Mouse (Mus musculus) intestine, postnatal 0 days (tissue): ENCODE results near the gene Usp2. TPM values are rescaled to one million over a fixed set of nuclear protein-coding genes. Genes with fewer than 3 reads are reported as not detected.

Source experiments
- ATAC-seq: fragments of 200-750 bp; cut with Nextera tagmentation; 2 replicates; pipeline ENCODE4 v1.8.0; 2017; ENCODE audit warnings: mild to moderate bottlenecking, moderate TSS enrichment, moderate library complexity
- H3K27ac ChIP-seq: fragments of 300-500 bp; sonication (generic); 2 replicates; pipeline ENCODE4 v1.5.1; 2014; ENCODE audit warnings: mild to moderate bottlenecking, low read depth, low read length, moderate library complexity
- H3K27me3 ChIP-seq: fragments of 300-500 bp; sonication (generic); replicated peaks from 2 replicates; pipeline ENCODE4 v1.6.1; 2014; ENCODE audit warnings: low read length, mixed read lengths; ENCODE audit not compliant: control insufficient read depth, insufficient read depth
- H3K36me3 ChIP-seq: fragments of 300-500 bp; sonication (generic); 2 replicates; pipeline ENCODE4 v1.6.1; 2014; ENCODE audit warnings: mild to moderate bottlenecking, moderate library complexity; ENCODE audit not compliant: control insufficient read depth, insufficient read depth
- H3K4me1 ChIP-seq: fragments of 300-500 bp; sonication (generic); replicated peaks from 2 replicates; pipeline ENCODE4 v1.6.1; 2014; ENCODE audit warnings: antibody characterized with exemption, low read length, mixed read lengths; ENCODE audit not compliant: control insufficient read depth, insufficient read depth
- H3K4me2 ChIP-seq: fragments of 300-500 bp; sonication (generic); replicated peaks from 2 replicates; pipeline ENCODE4 v1.6.1; 2014; ENCODE audit warnings: low read depth, mild to moderate bottlenecking, moderate library complexity
- H3K4me3 ChIP-seq: fragments of 300-500 bp; sonication (generic); 2 replicates; pipeline ENCODE4 v1.5.1; 2014; ENCODE audit warnings: low read depth, low read length
- H3K9ac ChIP-seq: fragments of 300-500 bp; sonication (generic); 2 replicates; pipeline ENCODE4 v1.6.1; 2014; ENCODE audit warnings: mild to moderate bottlenecking, low read depth, low read length
- H3K9me3 ChIP-seq: fragments of 300-500 bp; sonication (generic); 2 replicates; pipeline ENCODE4 v1.6.1; 2016; ENCODE audit warnings: mixed run types; ENCODE audit not compliant: control insufficient read depth
- CTCF ChIP-seq: sonication (generic); IDR thresholded peaks from 2 replicates; pipeline ENCODE4 v1.5.1; 2016; ENCODE audit warnings: low read depth, mild to moderate bottlenecking, control low read depth, antibody characterized with exemption, moderate library complexity
- WGBS: fragments of 180-500 bp; shearing (Covaris S2); extraction: QIAGEN DNeasy Blood & Tissue Kit; methylation state at CpG from one replicate; pipeline ENCODE4 v1.1.7; 2014; 5-methylcytosine and 5-hydroxymethylcytosine counted together
- polyA plus RNA-seq: library from polyadenylated mRNA; unstranded; fragments of >200 nt; fragmentation: Nextera tagmentation; extraction: Ambion mirVana; gene quantifications from 2 replicates; pipeline ENCODE4 v1.2.1, GENCODE M21; 2015

Usp2 gene
- polyA plus RNA-seq, 1 experiment from 2014 or later, result 10.4 TPM

- H3K4me2 ChIP-seq, result peak overlapping the region; percentile 86
- no peaks in the 10 kb centered on the region for H3K4me1 ChIP-seq
- H3K36me3 ChIP-seq, result peaks cover 12% of the 10 kb centered on the region; the same call in 1 of the 2 replicates
- 4% methylated on average over 47 of the region's 49 CpGs for WGBS
- H3K4me3 ChIP-seq, result peak overlapping the region; percentile 65
- ATAC-seq, result no peak
- no peak for TF ChIP-seq CTCF
- H3K27me3 ChIP-seq, result peaks cover 27% of the 10 kb centered on the region
- H3K9ac ChIP-seq, result peak overlapping the region; percentile 66
- H3K9me3 ChIP-seq, result no peaks in the 10 kb centered on the region
- H3K27ac ChIP-seq, result peak overlapping the region; percentile 73
Observed at GRCm38 (mm10) chr9:44134851-44135730, 68.3 kb downstream of the Usp2 start.

GRCm38 (mm10) chr9:44135731-44136411 lies 69.0 kb downstream of the Usp2 start:
- Histone ChIP-seq H3K4me3 (peak overlapping the region; percentile 65), H3K9me3 (no peaks in the 10 kb centered on the region), H3K4me1 (no peaks in the 10 kb centered on the region), H3K9ac (0 out of 2 replicates have a peak overlapping the region, but pooled peaks have one; percentile 66), H3K4me2 (peak overlapping the region; percentile 86), H3K27ac (peak overlapping the region; percentile 41; the same call in 1 of the 2 replicates), H3K36me3 (peaks cover 17% of the 10 kb centered on the region; the same call in 1 of the 2 replicates), H3K27me3 (peaks cover 23% of the 10 kb centered on the region)
- no peak for ATAC-seq
- no peak for TF ChIP-seq CTCF
- WGBS, result 38% methylated on average over 7 of the region's 7 CpGs

GRCm38 (mm10) chr9:44137846-44138245 lies 71.0 kb downstream of the Usp2 start:
- no peaks in the 10 kb centered on the region for H3K9me3 ChIP-seq
- peaks cover 33% of the 10 kb centered on the region; the same call in 1 of the 2 replicates for H3K36me3 ChIP-seq
- no peak for ATAC-seq
- no peaks in the 10 kb centered on the region for H3K4me1 ChIP-seq
- no peak overlapping the region for H3K27ac ChIP-seq
- H3K4me2 ChIP-seq, result no peak overlapping the region
- peaks cover 19% of the 10 kb centered on the region for H3K27me3 ChIP-seq
- H3K4me3 ChIP-seq, result no peak overlapping the region
- WGBS, result 48% methylated on average over 4 of the region's 4 CpGs
- H3K9ac ChIP-seq, result no peak overlapping the region
- no peak for TF ChIP-seq CTCF

- no peak overlapping the region for H3K4me2 ChIP-seq
- H3K4me1 ChIP-seq, result no peaks in the 10 kb centered on the region
- no peak for ATAC-seq
- H3K9me3 ChIP-seq, result no peaks in the 10 kb centered on the region
- peaks cover 50% of the 10 kb centered on the region for H3K36me3 ChIP-seq
- TF ChIP-seq CTCF, result no peak
- H3K27ac ChIP-seq, result no peak overlapping the region
- H3K9ac ChIP-seq, result no peak overlapping the region
- H3K4me3 ChIP-seq, result no peak overlapping the region
- no peaks in the 10 kb centered on the region for H3K27me3 ChIP-seq
- 70% methylated on average over 5 of the region's 5 CpGs for WGBS
Observed at GRCm38 (mm10) chr9:44141951-44142350, 75.1 kb downstream of the Usp2 start.

- ATAC-seq, result no peak
- H3K4me1 ChIP-seq, result no peaks in the 10 kb centered on the region
- 90% methylated on average over 5 of the region's 5 CpGs for WGBS
- no peaks in the 10 kb centered on the region for H3K27me3 ChIP-seq
- no peak overlapping the region for H3K4me2 ChIP-seq
- peaks cover 51% of the 10 kb centered on the region for H3K36me3 ChIP-seq
- TF ChIP-seq CTCF, result no peak
- no peak overlapping the region for H3K27ac ChIP-seq
- H3K9me3 ChIP-seq, result no peaks in the 10 kb centered on the region
- no peak overlapping the region for H3K9ac ChIP-seq
- H3K4me3 ChIP-seq, result no peak overlapping the region
Observed at GRCm38 (mm10) chr9:44143421-44143820, 76.6 kb downstream of the Usp2 start.

- Histone ChIP-seq H3K4me3 (no peak overlapping the region), H3K4me2 (no peak overlapping the region), H3K4me1 (no peaks in the 10 kb centered on the region), H3K27me3 (no peaks in the 10 kb centered on the region), H3K27ac (no peak overlapping the region), H3K36me3 (peaks cover 45% of the 10 kb centered on the region), H3K9ac (no peak overlapping the region), H3K9me3 (no peaks in the 10 kb centered on the region)
- TF ChIP-seq CTCF, result peak; percentile 51
- no peak for ATAC-seq
- WGBS, result 49% methylated on average over 6 of the region's 8 CpGs
Observed at GRCm38 (mm10) chr9:44144023-44144717, 77.3 kb downstream of the Usp2 start.
